Mouse (Mus musculus): Measurements from ENCODE around the gene Trim72.

Trim72 gene

DNA sequence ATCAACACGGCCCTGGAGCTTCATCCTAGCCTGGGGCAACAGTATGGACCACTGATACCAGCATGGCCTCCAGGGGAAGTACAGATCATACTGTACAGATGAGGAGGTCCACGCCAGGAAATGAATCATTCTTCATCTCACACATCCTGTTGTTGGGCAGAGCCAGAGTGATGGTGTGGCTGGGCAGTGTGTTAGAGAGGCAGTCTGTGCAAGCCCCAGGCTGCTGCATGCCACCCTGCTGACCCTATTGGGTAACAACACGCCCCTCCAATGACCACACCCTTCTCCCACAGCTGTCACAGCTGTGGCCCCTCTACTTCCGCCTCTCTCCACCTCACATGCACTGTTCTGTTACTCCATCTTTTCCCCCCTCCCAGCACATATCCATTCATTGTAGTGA is 47.0 kb downstream of the Trim72 start:
- no peak for DNase-seq (ENCODE audit: low spot score in 2 of 2)

DNA sequence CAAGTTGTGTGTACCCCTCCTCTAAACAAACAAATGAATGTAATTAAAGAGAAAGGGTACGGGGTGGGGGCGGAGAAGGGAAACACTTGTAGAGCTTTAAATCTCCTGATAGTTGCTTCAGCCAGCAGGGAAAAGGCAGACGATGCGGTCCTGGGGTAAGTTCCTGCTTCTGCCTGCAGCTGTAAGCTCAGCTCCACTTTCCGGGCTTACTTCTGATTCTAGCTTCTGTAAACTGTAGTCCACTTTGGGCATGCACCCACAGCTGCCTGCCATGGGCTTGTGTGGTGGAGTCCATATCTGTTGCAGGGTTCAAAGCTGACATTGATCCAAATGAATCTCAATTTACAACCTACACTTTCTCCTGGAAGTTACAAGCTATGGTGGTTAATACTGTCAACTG is 49.3 kb downstream of the Trim72 start:
- DNase-seq (ENCODE audit: low spot score in 2 of 2): no peak

- DNase-seq (ENCODE audit: low spot score in 2 of 2): no peak
Observed at GRCm38 (mm10) chr7:128056917-128057444, 53.2 kb downstream of the Trim72 start.

GRCm38 (mm10) chr7:128057860-128058259 is 54.1 kb downstream of the Trim72 start:
- DNase-seq (ENCODE audit: low spot score in 2 of 2): no peak

DNA sequence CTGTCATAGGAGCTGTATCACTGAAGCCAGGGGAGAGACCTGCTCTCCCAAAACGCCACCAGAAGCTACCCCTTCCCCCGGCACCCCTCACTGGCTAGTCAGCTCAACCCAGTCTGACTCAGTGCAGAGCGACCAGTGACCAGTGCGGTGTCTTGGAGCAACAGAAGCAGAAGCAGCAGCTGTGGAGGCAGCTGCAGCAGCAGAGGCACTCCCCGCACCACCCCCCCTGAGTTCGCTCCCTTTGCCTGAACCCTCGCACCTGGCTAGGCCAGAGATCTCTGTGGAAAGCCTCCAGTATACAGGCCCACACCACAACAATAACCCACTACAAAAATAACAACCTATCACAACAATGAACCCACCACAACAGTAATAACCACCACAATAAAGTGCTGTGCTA is 54.8 kb downstream of the Trim72 start:
- no peak for DNase-seq (ENCODE audit: low spot score in 2 of 2)

DNA sequence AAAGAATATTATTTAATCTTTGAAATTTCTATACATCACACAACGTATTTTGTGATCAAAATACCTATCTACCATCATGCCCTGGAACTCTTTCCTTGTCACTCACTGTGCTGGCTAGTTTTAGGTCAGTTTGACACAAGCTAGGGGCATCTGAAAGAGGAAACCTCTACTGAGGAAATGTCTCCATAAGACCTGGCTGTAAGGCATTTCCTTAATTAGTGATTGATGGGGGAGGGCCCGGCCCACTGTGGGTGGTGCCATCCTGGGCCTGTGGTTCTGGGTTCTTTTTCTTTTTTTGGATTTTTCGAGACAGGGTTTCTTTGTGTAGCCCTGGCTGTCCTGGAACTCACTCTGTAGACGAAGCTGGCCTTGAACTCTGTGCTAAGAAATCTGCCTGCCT is 55.3 kb downstream of the Trim72 start:
- no peak for DNase-seq (ENCODE audit: low spot score in 2 of 2)

All from right cerebral cortex, postnatal 36 days (tissue).